Mouse (Mus musculus): ENCODE results near the gene Gm10100. TPM values are rescaled to one million over a fixed set of nuclear protein-coding genes. Genes with fewer than 3 reads are reported as not detected.
"Not testable (repeated sequence)": the region's sequence is repeated elsewhere in the genome, so short reads cannot be mapped to it uniquely, and the experiment has no call there.

The Gm10100 gene
- total RNA-seq (2021): not detected
- long read RNA-seq, experiment 1: 0 reads
- long read RNA-seq, experiment 2: 0 reads

GRCm38 (mm10) chr10:77726186-77726585, at the start of gene Gm10100:
TSS of gene Gm10100 (plus strand) at chr10:77726486.
- DNase-seq (ENCODE audit: low spot score in 2 of 2): no peak
- Histone ChIP-seq H3K27ac (no peak within 1 kb of the TSS), H3K4me3 (no peak within 1 kb of the TSS)
- TF ChIP-seq CTCF (conservative IDR thresholded peaks at IDR 0.05): no peak

- Histone ChIP-seq H3K27ac (no peak overlapping the region), H3K4me3 (peak overlapping the region; percentile 11)
- DNase-seq (ENCODE audit: low spot score in 2 of 2): no peak
- no peak for TF ChIP-seq CTCF (conservative IDR thresholded peaks at IDR 0.05)
Measured at GRCm38 (mm10) chr10:77677562-77677961, 48.7 kb upstream of the Gm10100 start.

- no peak for DNase-seq (ENCODE audit: low spot score in 2 of 2)
- H3K27ac ChIP-seq: no peak overlapping the region
- H3K4me3 ChIP-seq: no peak overlapping the region
- no peak for TF ChIP-seq CTCF (conservative IDR thresholded peaks at IDR 0.05)
Measured at GRCm38 (mm10) chr10:77682994-77683393, 43.3 kb upstream of the Gm10100 start.

GRCm38 (mm10) chr10:77684181-77684580, 42.1 kb upstream of the Gm10100 start:
- no peak for TF ChIP-seq CTCF (conservative IDR thresholded peaks at IDR 0.05)
- no peak for DNase-seq (ENCODE audit: low spot score in 2 of 2)
- Histone ChIP-seq H3K27ac (no peak overlapping the region), H3K4me3 (no peak overlapping the region)

GRCm38 (mm10) chr10:77685895-77686664, 40.2 kb upstream of the Gm10100 start, which contains the start of gene Tspear:
TSS of gene Tspear (plus strand) at chr10:77686569.
- H3K4me3 ChIP-seq: no peak within 1 kb of the TSS
- no peak for DNase-seq (ENCODE audit: low spot score in 2 of 2)
- no peak within 1 kb of the TSS for H3K27ac ChIP-seq
- no peak for TF ChIP-seq CTCF (conservative IDR thresholded peaks at IDR 0.05)

- no peak for TF ChIP-seq CTCF (conservative IDR thresholded peaks at IDR 0.05)
- Histone ChIP-seq H3K4me3 (no peak overlapping the region), H3K27ac (no peak overlapping the region)
- no peak for DNase-seq (ENCODE audit: low spot score in 2 of 2)
Measured at GRCm38 (mm10) chr10:77687021-77687420, 39.3 kb upstream of the Gm10100 start.

- DNase-seq (ENCODE audit: low spot score in 2 of 2); H3K27ac ChIP-seq; H3K4me3 ChIP-seq: not testable (repeated sequence)
Measured at GRCm38 (mm10) chr10:77690356-77690807, 35.9 kb upstream of the Gm10100 start, which contains the start of gene Gm19402. TSS of gene Gm19402 (minus strand) at chr10:77690757.

GRCm38 (mm10) chr10:77697133-77697532, 29.2 kb upstream of the Gm10100 start, which contains the start of gene Gm9508:
TSS of gene Gm9508 (minus strand) at chr10:77697233.
- Histone ChIP-seq H3K27ac (no peak within 1 kb of the TSS), H3K4me3 (no peak within 1 kb of the TSS)
- no peak for DNase-seq (ENCODE audit: low spot score in 2 of 2)
- TF ChIP-seq CTCF (conservative IDR thresholded peaks at IDR 0.05): no peak

- Histone ChIP-seq H3K27ac (no peak within 1 kb of the TSS), H3K4me3 (no peak within 1 kb of the TSS)
- no peak for DNase-seq (ENCODE audit: low spot score in 2 of 2)
- no peak for TF ChIP-seq CTCF (conservative IDR thresholded peaks at IDR 0.05)
Measured at GRCm38 (mm10) chr10:77706326-77706725, 20.0 kb upstream of the Gm10100 start, which contains the start of gene Gm10272. TSS of gene Gm10272 (plus strand) at chr10:77706626.

- DNase-seq (ENCODE audit: low spot score in 2 of 2): peak in 1 of 2 experiments; percentile 21
- Histone ChIP-seq H3K27ac (no peak overlapping the region), H3K4me3 (no peak overlapping the region)
- peak; percentile 68 for TF ChIP-seq CTCF (conservative IDR thresholded peaks at IDR 0.05)
Measured at GRCm38 (mm10) chr10:77709831-77710230, 16.5 kb upstream of the Gm10100 start.

GRCm38 (mm10) chr10:77711157-77711556, 15.1 kb upstream of the Gm10100 start, which contains the start of gene Gm10024:
TSS of gene Gm10024 (plus strand) at chr10:77711457.
- DNase-seq (ENCODE audit: low spot score in 2 of 2): not testable (repeated sequence)

GRCm38 (mm10) chr10:77713734-77714133, 12.6 kb upstream of the Gm10100 start:
- DNase-seq (ENCODE audit: low spot score in 2 of 2): no peak
- no peak for TF ChIP-seq CTCF (conservative IDR thresholded peaks at IDR 0.05)
- no peak overlapping the region for H3K4me3 ChIP-seq
- no peak overlapping the region for H3K27ac ChIP-seq

More at GRCm38 (mm10) chr10:77711157-77711556, 15.1 kb upstream of the Gm10100 start, which contains the start of gene Gm10024:
- H3K4me3 ChIP-seq, H3K27ac ChIP-seq: not testable (repeated sequence)

- Histone ChIP-seq H3K27ac (no peak within 1 kb of the TSS), H3K4me3 (no peak within 1 kb of the TSS)
- DNase-seq (ENCODE audit: low spot score in 2 of 2): no peak
- TF ChIP-seq CTCF (conservative IDR thresholded peaks at IDR 0.05): no peak
Measured at GRCm38 (mm10) chr10:77715507-77715906, 10.8 kb upstream of the Gm10100 start, which contains the start of gene Gm10142. TSS of gene Gm10142 (plus strand) at chr10:77715807.

- not testable (repeated sequence) for H3K4me3 ChIP-seq; DNase-seq (ENCODE audit: low spot score in 2 of 2); H3K27ac ChIP-seq
Measured at GRCm38 (mm10) chr10:77720299-77720698, 6.0 kb upstream of the Gm10100 start, which contains the start of gene Krtap12-1. TSS of gene Krtap12-1 (plus strand) at chr10:77720599.
